13 mouse cellular contexts compared by ENCODE assay signal in the genomic region with DNA sequence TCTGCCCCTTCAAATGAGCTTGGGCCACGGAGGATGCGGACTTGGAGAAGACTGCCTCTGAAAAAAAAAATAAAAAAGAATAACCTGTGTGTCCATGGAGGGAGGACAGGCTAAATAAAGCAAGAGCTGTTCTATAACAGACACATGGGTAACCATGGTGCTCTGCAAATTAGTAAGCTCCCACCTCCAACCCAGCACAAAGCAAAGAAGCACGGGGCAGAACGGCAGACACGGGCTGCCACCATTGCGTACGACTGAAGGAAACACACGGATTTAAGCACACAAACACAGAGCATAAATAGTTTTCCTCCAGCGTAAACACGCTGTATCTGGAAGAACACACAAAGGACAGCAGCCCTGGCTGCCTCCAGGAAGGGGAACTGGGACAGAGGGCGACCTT.
DNase-seq lines count a peak whose midpoint lies in the region; ATAC-seq lines count a peak whose summit lies in the region.
"Had no signal": no experiment of that assay in that cellular context is flagged by ENCODE, and none has a peak within 500 bp of the region (broad histone marks: within the 10 kb centered on the region; RNA-seq: fewer than 3 reads in every experiment).

No protein-coding gene starts in this region.

- no peaks in the 10 kb centered on the region for H3K27me3 ChIP-seq in forebrain, embryonic 16.5 days (replicated peaks; ENCODE audit: control insufficient read depth, insufficient read depth, low read length)

- no peak overlapping the region for H3K9ac ChIP-seq in forebrain, embryonic 16.5 days (replicated peaks; ENCODE audit: low read depth, low read length)
- H3K9ac ChIP-seq: liver, embryonic 15.5 days had no signal

- ATAC-seq in frontal cortex, adult (ENCODE audit: low TSS enrichment) = peak; percentile 63
- no peak for ATAC-seq in forebrain, embryonic 16.5 days
- ATAC-seq: intestine, embryonic 16.5 days had no signal

- no peaks in the 10 kb centered on the region for H3K36me3 ChIP-seq in forebrain, embryonic 16.5 days (ENCODE audit: control insufficient read depth, insufficient read depth)
- H3K36me3 ChIP-seq: G1E; liver, embryonic 15.5 days had no signal

- no peak overlapping the region for H3K4me2 ChIP-seq in forebrain, embryonic 16.5 days (ENCODE audit: low read length)
- H3K4me2 ChIP-seq: liver, embryonic 15.5 days had no signal

- H3K4me1 ChIP-seq in forebrain, embryonic 16.5 days (replicated peaks; ENCODE audit: control insufficient read depth, insufficient read depth, low read length) = peaks cover 14% of the 10 kb centered on the region
- H3K4me1 ChIP-seq: liver, embryonic 15.5 days had no signal

- WGBS in forebrain, embryonic 16.5 days = 73% methylated on average over 11 of the region's 11 CpGs

- no peak overlapping the region for H3K4me3 ChIP-seq in forebrain, embryonic 16.5 days (replicated peaks; ENCODE audit: low read length)
- H3K4me3 ChIP-seq: liver, embryonic 15.5 days had no signal

- H3K9me3 ChIP-seq in forebrain, embryonic 16.5 days (ENCODE audit: control insufficient read depth, low read length) = no peaks in the 10 kb centered on the region
- H3K9me3 ChIP-seq: G1E; liver, embryonic 15.5 days had no signal

- H3K27ac ChIP-seq in forebrain, embryonic 16.5 days (ENCODE audit: low read length) = no peak overlapping the region
- H3K27ac ChIP-seq: liver, embryonic 15.5 days had no signal

- DNase-seq in frontal cortex, postnatal 25 days (ENCODE audit: low spot score in 2 of 2) = no peak
- DNase-seq in lung, postnatal 10 days = peak; percentile 31
- DNase-seq in lung, postnatal 4 days = no peak
- peak; percentile 70 for DNase-seq in layer of hippocampus, adult 9-11 months
- peak; percentile 56 to 74 for DNase-seq in right cerebral cortex, postnatal 10 days (ENCODE audit: low spot score in 2 of 2)
- DNase-seq in cerebellum, adult 18-20 months = no peak
- DNase-seq: gastrocnemius, postnatal 25 days; heart, postnatal 10 days had no signal

Comparison
In these comparisons a context has a peak if more than half of its experiments do, and no peak if none do; other contexts are left out.
1. DNase-seq: peak in lung, postnatal 10 days (single experiment), layer of hippocampus, adult 9-11 months (single experiment) and right cerebral cortex, postnatal 10 days (2 of 2); none in frontal cortex, postnatal 25 days (0 of 2), lung, postnatal 4 days (0 of 2) and cerebellum, adult 18-20 months (0 of 2).